Mouse (Mus musculus) erythroblast, embryonic 14.5 days (primary cell): ENCODE results near the gene Mcub.

Experiments
- GATA1 ChIP-seq: IDR thresholded peaks from 2 replicates; pipeline ENCODE4 v1.6.1; 2012; ENCODE audit warnings: low read length, inconsistent platforms, mixed read lengths
- TAL1 ChIP-seq: IDR thresholded peaks from 3 replicates; pipeline ENCODE4 v1.6.1; 2012; ENCODE audit warnings: low read length, inconsistent platforms, mixed read lengths

DNA sequence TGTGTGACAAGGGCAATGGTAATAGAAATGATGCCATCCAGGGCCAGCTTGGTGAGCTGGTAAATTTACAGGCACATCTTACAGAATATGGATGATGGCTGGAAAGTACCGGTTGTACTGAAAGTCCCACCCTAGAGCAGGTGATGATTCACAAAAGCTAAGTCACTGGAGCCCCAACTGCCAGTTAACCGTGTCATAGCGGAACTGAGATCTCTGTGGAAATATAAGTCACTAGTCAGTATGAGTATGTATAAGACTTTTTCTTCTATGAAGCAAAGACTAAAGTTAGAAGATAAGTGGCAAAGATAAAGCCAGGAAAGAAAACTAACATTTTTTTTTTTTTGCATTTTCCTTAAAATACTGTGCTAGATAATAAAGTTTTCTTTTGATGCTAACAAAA is 76.9 kb downstream of the Mcub start:
- TF ChIP-seq GATA1 = no peak
- no peak for TF ChIP-seq TAL1
